Mouse (Mus musculus): Measurements from ENCODE around the gene Usp44.

Gene Usp44

GRCm38 (mm10) chr10:93885839-93886477, 54.6 kb downstream of the Usp44 start:
- no peaks in the 10 kb centered on the region for H3K27me3 ChIP-seq (ENCODE audit: control insufficient read depth, insufficient read depth, low read length, poor library complexity, severe bottlenecking)
- peaks cover 4% of the 10 kb centered on the region; the same call in 1 of the 2 replicates for H3K36me3 ChIP-seq (ENCODE audit: control insufficient read depth, insufficient read depth, low read length, poor library complexity, severe bottlenecking)
- no peak for DNase-seq (ENCODE audit: low read depth, low spot score)

- no peak for DNase-seq (ENCODE audit: low read depth, low spot score)
- H3K27me3 ChIP-seq (ENCODE audit: control insufficient read depth, insufficient read depth, low read length, poor library complexity, severe bottlenecking), result no peaks in the 10 kb centered on the region
- H3K36me3 ChIP-seq (ENCODE audit: control insufficient read depth, insufficient read depth, low read length, poor library complexity, severe bottlenecking), result peaks cover 4% of the 10 kb centered on the region; the same call in 1 of the 2 replicates
Measured at GRCm38 (mm10) chr10:93888590-93888934, 57.2 kb downstream of the Usp44 start.

GRCm38 (mm10) chr10:93888935-93889578, 57.7 kb downstream of the Usp44 start:
- peaks cover 4% of the 10 kb centered on the region; the same call in 1 of the 2 replicates for H3K36me3 ChIP-seq (ENCODE audit: control insufficient read depth, insufficient read depth, low read length, poor library complexity, severe bottlenecking)
- H3K27me3 ChIP-seq (ENCODE audit: control insufficient read depth, insufficient read depth, low read length, poor library complexity, severe bottlenecking), result no peaks in the 10 kb centered on the region
- peak; percentile 11 for DNase-seq (ENCODE audit: low read depth, low spot score)

GRCm38 (mm10) chr10:93889579-93889950, 58.2 kb downstream of the Usp44 start:
- DNase-seq (ENCODE audit: low read depth, low spot score), result peak; percentile 78
- Histone ChIP-seq H3K36me3 (ENCODE audit: control insufficient read depth, insufficient read depth, low read length, poor library complexity, severe bottlenecking) (peaks cover 4% of the 10 kb centered on the region; the same call in 1 of the 2 replicates), H3K27me3 (ENCODE audit: control insufficient read depth, insufficient read depth, low read length, poor library complexity, severe bottlenecking) (no peaks in the 10 kb centered on the region)

GRCm38 (mm10) chr10:93889976-93890375, 58.6 kb downstream of the Usp44 start:
- peaks cover 2% of the 10 kb centered on the region; the same call in 1 of the 2 replicates for H3K36me3 ChIP-seq (ENCODE audit: control insufficient read depth, insufficient read depth, low read length, poor library complexity, severe bottlenecking)
- no peaks in the 10 kb centered on the region for H3K27me3 ChIP-seq (ENCODE audit: control insufficient read depth, insufficient read depth, low read length, poor library complexity, severe bottlenecking)
- DNase-seq (ENCODE audit: low read depth, low spot score), result no peak

GRCm38 (mm10) chr10:93890565-93890964, 59.2 kb downstream of the Usp44 start:
- Histone ChIP-seq H3K27me3 (ENCODE audit: control insufficient read depth, insufficient read depth, low read length, poor library complexity, severe bottlenecking) (no peaks in the 10 kb centered on the region), H3K36me3 (ENCODE audit: control insufficient read depth, insufficient read depth, low read length, poor library complexity, severe bottlenecking) (0 out of 2 replicates have a peak, but pooled peaks cover 1% of the 10 kb centered on the region)
- DNase-seq (ENCODE audit: low read depth, low spot score), result no peak

GRCm38 (mm10) chr10:93891031-93891430, 59.7 kb downstream of the Usp44 start:
- no peak for DNase-seq (ENCODE audit: low read depth, low spot score)
- Histone ChIP-seq H3K27me3 (ENCODE audit: control insufficient read depth, insufficient read depth, low read length, poor library complexity, severe bottlenecking) (no peaks in the 10 kb centered on the region), H3K36me3 (ENCODE audit: control insufficient read depth, insufficient read depth, low read length, poor library complexity, severe bottlenecking) (0 out of 2 replicates have a peak, but pooled peaks cover 1% of the 10 kb centered on the region)

- Histone ChIP-seq H3K27me3 (ENCODE audit: control insufficient read depth, insufficient read depth, low read length, poor library complexity, severe bottlenecking) (no peaks in the 10 kb centered on the region), H3K36me3 (ENCODE audit: control insufficient read depth, insufficient read depth, low read length, poor library complexity, severe bottlenecking) (no peaks in the 10 kb centered on the region)
- no peak for DNase-seq (ENCODE audit: low read depth, low spot score)
Measured at GRCm38 (mm10) chr10:93892551-93892950, 61.2 kb downstream of the Usp44 start.

GRCm38 (mm10) chr10:93897043-93897646, 65.8 kb downstream of the Usp44 start, which contains the start of gene Metap2:
Gene Metap2, minus strand, starts transcription at chr10:93897093.
- no peaks in the 10 kb centered on the region for H3K36me3 ChIP-seq (ENCODE audit: control insufficient read depth, insufficient read depth, low read length, poor library complexity, severe bottlenecking)
- H3K27me3 ChIP-seq (ENCODE audit: control insufficient read depth, insufficient read depth, low read length, poor library complexity, severe bottlenecking), result no peaks in the 10 kb centered on the region
- no peak for DNase-seq (ENCODE audit: low read depth, low spot score)

GRCm38 (mm10) chr10:93899303-93899702, 67.9 kb downstream of the Usp44 start:
- H3K36me3 ChIP-seq (ENCODE audit: control insufficient read depth, insufficient read depth, low read length, poor library complexity, severe bottlenecking), result no peaks in the 10 kb centered on the region
- DNase-seq (ENCODE audit: low read depth, low spot score), result no peak
- no peaks in the 10 kb centered on the region for H3K27me3 ChIP-seq (ENCODE audit: control insufficient read depth, insufficient read depth, low read length, poor library complexity, severe bottlenecking)

- H3K36me3 ChIP-seq (ENCODE audit: control insufficient read depth, insufficient read depth, low read length, poor library complexity, severe bottlenecking), result no peaks in the 10 kb centered on the region
- no peak for DNase-seq (ENCODE audit: low read depth, low spot score)
Measured at GRCm38 (mm10) chr10:93899907-93900306, 68.6 kb downstream of the Usp44 start.

GRCm38 (mm10) chr10:93907376-93907775, 76.0 kb downstream of the Usp44 start:
- no peaks in the 10 kb centered on the region for H3K36me3 ChIP-seq (ENCODE audit: control insufficient read depth, insufficient read depth, low read length, poor library complexity, severe bottlenecking)
- no peaks in the 10 kb centered on the region for H3K27me3 ChIP-seq (ENCODE audit: control insufficient read depth, insufficient read depth, low read length, poor library complexity, severe bottlenecking)
- no peak for DNase-seq (ENCODE audit: low read depth, low spot score)

More at GRCm38 (mm10) chr10:93899907-93900306, 68.6 kb downstream of the Usp44 start:
- H3K27me3 ChIP-seq (ENCODE audit: control insufficient read depth, insufficient read depth, low read length, poor library complexity, severe bottlenecking), result no peaks in the 10 kb centered on the region

Data from splenic B cell, adult 2 months (primary cell).